Mouse (Mus musculus) layer of hippocampus, postnatal 14 days (tissue): ENCODE measurements at regions not wholly inside any gene's neighbourhood (a gene's known extent, or its start where the extent isn't known, plus 50 kb on each side); places are given as distances from the start of the nearest gene placed in this dataset.
"Not testable (repeated sequence)": the region's sequence is repeated elsewhere in the genome, so short reads cannot be mapped to it uniquely, and the experiment has no call there.

Source experiments
- DNase-seq, 2 experiments: peaks; one replicate each; pipeline ENCODE4 v3.0.0; 2021 to 2022; ENCODE audit warnings: low spot score in 2 of 2, mixed read lengths in 1 of 2

GRCm38 (mm10) chr9:12062488-12062887 lies 1157.9 kb upstream of the Cntn5 start:
- DNase-seq, result no peak

GRCm38 (mm10) chr9:12052429-12052828 lies 1147.9 kb upstream of the Cntn5 start:
- DNase-seq, result peak in 1 of 2 experiments; percentile 8

GRCm38 (mm10) chr9:12015978-12016377 lies 1111.4 kb upstream of the Cntn5 start:
- no peak for DNase-seq

- DNase-seq, result no peak
Observed at GRCm38 (mm10) chr9:11998580-11998979, 1094.0 kb upstream of the Cntn5 start.

DNA sequence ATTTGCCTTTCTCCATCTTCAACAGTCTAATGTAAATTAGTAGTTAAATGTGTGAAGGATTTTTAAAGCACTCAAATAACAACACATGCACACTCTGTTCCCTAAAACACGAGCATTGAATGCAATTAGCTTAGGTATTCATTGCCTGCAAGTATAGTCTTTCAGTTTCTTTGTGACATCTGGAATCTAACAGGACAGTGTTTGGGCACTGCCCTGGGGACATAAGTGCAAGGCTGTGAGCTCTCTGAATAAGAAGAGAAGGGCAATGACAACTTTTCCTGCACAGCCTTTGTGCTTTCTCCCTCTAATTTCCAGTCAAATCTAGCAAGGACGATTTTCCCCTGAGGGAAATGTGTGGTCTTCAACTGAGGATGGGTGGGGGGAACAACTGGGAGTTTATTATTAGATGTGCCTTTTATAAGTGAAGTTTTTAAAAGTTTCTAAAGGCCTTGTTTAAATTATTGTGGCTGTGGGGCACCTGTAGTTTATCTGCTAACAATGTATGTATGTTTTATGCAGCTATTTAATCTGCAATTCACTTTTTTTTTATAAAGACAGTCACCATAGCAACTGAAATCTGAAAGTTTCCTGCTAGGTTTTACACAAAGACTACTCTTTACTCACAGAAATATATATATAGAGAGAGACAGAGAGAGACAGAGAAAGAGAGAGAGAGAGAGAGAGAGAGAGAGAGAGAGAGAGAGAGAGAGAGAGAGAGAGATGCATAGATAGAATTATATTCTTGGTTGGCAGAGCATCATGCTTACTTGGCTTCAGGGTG lies 1077.7 kb upstream of the Cntn5 start:
- DNase-seq, result no peak

- DNase-seq, result not testable (repeated sequence)
Observed at GRCm38 (mm10) chr9:11940691-11941480, 1036.3 kb upstream of the Cntn5 start.

GRCm38 (mm10) chr9:11939851-11940560 lies 1035.4 kb upstream of the Cntn5 start:
- no peak for DNase-seq

- DNase-seq, result no peak
Observed at GRCm38 (mm10) chr9:11925501-11925900, 1020.9 kb upstream of the Cntn5 start.

- not testable (repeated sequence) for DNase-seq
Observed at GRCm38 (mm10) chr9:11923591-11924355, 1019.2 kb upstream of the Cntn5 start.

- DNase-seq, result no peak
Observed at GRCm38 (mm10) chr9:11920251-11920650, 1015.7 kb upstream of the Cntn5 start.

DNA sequence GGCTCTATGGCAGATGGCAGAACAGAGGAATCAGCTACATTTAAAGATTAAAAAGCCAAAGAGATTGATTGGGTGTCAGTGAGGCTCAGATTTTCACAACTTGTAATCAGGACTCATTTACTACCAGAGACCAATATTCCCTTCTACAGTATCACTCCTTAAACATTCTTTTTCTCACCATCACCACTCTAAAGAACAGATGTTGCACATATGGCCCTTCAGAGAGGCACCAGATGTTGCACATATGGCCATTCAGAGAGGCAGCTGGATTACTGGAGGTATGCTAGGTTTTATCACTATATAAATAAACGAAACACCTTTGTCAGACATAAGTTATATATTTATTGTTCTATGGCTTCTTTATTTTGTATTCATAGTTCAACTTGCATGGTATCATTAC lies 993.7 kb upstream of the Cntn5 start:
- DNase-seq, result no peak

DNA sequence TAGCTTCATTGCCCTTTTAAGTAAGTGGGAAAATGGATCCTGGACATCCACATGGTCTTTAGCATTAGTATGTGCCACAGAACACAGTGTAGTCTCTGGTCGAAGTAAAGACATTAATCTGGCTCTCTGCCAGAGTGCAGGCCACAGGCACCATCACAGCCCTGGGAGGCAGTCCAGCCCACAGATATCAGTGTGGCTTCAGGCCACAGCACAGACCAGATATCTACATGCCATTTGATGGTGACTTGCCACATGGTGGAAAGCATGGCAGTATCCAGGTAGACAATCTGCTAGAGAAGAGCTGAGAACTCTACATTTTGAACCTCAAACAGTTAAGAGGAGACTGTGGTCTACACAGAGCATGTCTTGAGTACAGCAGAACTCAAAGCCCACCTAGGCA lies 981.2 kb upstream of the Cntn5 start:
- no peak for DNase-seq

DNA sequence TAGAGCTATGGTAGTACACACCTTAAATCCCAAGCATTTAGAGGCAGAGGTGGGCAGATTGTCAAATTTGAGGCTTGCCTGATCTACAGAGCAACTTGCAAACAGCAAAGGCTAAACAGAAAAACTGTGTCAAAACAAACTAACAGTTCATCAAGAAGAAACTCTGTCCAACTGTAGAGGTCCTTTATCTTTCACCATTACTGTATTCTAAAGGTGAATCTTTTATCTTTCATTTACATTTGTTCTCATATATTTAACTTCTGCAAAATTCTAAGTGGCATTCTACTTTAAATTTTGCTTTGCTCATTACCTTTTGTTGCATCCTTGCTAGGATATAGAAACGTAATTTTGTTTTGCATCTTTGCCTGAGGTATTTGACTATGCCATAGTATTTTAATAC lies 967.5 kb upstream of the Cntn5 start:
- no peak for DNase-seq

DNA sequence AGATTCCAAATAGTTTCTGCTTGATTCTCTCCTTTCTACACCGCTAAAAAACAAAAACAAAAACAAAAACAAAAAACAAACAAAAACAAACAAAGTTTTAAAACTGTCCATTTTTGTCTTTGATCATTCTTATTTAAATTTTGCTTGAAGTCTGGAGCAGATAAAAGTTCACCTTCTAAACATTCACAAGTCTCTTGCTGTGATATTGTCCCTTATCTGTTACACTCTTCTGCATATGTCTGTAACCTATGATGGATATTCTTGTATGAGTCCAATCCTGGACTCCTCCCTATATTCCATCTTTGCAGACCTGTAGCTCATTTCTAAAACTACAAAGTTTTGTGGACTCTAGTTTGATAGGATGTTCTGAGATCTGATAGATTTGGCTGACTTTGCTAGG lies 966.9 kb upstream of the Cntn5 start:
- DNase-seq, result no peak

DNA sequence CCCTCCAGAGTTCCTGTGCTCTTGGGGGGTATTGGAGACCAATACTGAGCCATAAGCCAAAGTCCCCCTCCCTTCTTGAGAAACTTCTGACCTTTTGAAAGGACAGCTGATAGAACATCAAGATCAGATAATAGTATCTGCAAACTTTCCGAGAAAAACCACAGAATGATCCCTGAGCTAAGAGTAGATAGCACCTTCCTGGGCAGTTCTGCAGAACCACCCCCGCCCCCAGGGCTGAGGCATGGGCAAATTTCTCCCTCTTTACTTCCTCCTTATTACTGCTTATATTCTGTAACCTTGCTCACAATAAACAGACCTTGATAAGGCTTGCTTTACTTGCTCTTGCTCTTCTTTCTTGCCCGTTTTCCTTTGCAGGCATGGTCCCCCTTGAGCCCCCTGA lies 944.1 kb upstream of the Cntn5 start:
- not testable (repeated sequence) for DNase-seq
